In genomic region chr15:6556911-6557310, GRCm38 (mm10) we compare ENCODE assay signal across 13 mouse cellular contexts.
"Had no signal": no experiment of that assay in that cellular context is flagged by ENCODE, and none has a peak within 500 bp of the region (broad histone marks: within the 10 kb centered on the region; RNA-seq: fewer than 3 reads in every experiment).

No protein-coding gene starts in this region.

- ATAC-seq: liver, embryonic 12.5 days had no signal

- H3K36me3 ChIP-seq: kidney, embryonic 15.5 days; limb, embryonic 15.5 days; liver, embryonic 12.5 days; midbrain, embryonic 12.5 days; neural tube, embryonic 15.5 days had no signal

- DNase-seq: kidney, adult 2 months; kidney, postnatal 14 days; layer of hippocampus, postnatal 36 days; lung, embryonic 14.5 days; lung, postnatal 10 days; retina, postnatal 1 day; thymus, postnatal 36 days had no signal

- H3K27ac ChIP-seq: kidney, embryonic 15.5 days; limb, embryonic 15.5 days; liver, embryonic 12.5 days; midbrain, embryonic 12.5 days; neural tube, embryonic 15.5 days had no signal

- H3K4me3 ChIP-seq: kidney, embryonic 15.5 days; limb, embryonic 15.5 days; liver, embryonic 12.5 days; midbrain, embryonic 12.5 days; myocyte; neural tube, embryonic 15.5 days had no signal
